Mouse (Mus musculus): Measurements from ENCODE around the gene Rab7b.

Rab7b gene

DNA sequence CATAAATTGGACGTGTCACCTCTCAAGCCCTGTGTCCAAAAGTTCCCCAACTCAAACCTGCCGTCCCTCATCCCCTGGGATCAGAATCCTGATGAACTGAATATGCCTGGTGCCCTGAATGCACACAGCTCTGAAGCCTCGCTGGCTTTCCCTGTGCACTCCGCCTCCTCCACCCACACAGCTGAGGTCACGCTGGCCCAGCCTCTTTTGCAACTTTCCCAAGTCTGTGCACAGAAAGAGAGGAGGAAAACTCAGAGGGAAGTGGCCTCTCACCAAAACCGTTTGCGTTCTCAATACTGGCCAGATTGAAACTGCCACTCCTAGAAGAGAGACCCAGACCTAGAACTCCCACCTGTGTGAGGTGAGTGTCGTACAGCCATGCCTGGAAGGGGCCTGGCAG lies at the start of gene Rab7b:
TSS of gene Rab7b (plus strand) at position 221 of the 400 bp plus-strand sequence.
- DNase-seq (ENCODE audit: low read depth), result no peak

- DNase-seq (ENCODE audit: low read depth), result no peak
Measured at GRCm38 (mm10) chr1:131640062-131640461, 48.4 kb upstream of the Rab7b start.

DNA sequence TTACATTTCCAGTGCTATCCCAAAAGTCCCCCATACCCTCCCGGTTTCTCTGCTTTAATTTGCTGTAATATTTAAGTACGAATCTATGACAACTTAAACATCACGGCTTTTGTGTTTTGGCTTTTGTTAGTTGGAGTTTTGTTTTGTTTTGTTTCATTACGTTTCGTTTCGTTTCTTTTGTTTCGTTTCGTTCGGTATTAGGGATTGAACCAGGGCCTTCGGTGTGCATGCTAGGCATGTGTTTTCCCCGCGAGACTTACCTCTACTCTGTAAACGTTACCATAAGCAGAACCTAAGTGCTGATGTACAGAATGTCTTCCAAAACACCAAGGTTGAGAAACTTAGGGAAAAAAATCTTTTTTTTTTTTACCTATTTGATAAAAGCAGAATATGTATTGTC lies 46.9 kb upstream of the Rab7b start:
- DNase-seq (ENCODE audit: low read depth), result no peak

GRCm38 (mm10) chr1:131642251-131642650 lies 46.2 kb upstream of the Rab7b start:
- no peak for DNase-seq (ENCODE audit: low read depth)

DNA sequence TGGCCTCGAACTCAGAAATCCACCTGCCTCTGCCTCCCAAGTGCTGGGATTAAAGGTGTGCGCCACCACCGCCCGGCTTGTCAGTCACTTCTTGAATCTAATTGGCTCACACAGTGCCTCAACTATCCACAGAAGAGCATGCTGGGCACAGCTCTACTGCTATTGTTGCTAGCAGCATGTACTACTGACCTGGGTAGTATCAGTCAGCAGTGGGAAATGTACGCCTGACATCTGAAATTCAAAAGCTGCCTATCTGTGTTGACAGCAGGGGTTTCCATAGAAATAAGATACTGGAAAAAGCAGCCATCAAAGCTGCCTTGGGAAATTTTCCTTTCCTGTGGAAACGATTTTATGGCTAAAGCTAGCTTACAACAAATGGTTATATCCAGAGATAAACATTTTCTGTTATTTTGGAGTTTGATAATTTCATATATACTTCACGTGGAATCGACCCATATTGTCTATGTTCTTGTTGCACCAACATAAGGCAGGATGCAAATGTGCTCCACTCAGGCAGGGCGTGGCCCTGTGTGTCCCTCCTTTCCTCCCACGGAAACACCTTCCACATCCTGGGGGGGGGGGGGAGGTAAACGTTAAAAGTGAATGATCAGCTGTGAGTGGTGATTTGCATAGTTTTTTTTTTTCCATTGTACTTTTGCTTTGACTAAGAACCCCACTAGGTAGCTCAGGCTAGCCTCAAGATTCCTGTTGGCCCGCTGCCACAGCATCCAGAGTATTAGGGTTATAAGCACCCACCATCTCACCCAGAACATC lies 35.6 kb upstream of the Rab7b start:
- no peak for DNase-seq (ENCODE audit: low read depth)

DNA sequence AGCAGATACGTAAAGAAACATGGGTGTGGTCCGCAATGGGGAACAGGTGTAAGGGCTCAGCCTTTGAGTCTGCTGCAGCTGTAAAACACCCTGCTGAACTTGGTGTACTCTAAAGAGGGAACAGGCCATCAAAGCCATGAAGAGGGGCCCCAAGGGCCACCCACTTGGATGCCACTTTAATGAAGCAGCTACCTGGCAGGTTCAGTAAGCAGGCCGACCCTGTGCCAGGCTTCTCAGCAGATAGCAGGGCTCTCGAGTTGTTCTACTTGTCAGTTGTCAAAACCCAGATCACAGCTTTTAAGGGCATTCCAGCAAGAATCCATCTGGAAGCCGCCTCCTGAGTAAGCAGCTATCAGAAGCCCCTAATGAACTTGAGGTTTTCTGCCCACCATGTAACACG lies 32.9 kb upstream of the Rab7b start:
- no peak for DNase-seq (ENCODE audit: low read depth)

- peak; percentile 89 for DNase-seq (ENCODE audit: low read depth)
Measured at GRCm38 (mm10) chr1:131657945-131658354, 30.5 kb upstream of the Rab7b start.

GRCm38 (mm10) chr1:131659512-131660085 lies 28.9 kb upstream of the Rab7b start:
- DNase-seq (ENCODE audit: low read depth), result no peak

GRCm38 (mm10) chr1:131660266-131660665 lies 28.2 kb upstream of the Rab7b start:
- no peak for DNase-seq (ENCODE audit: low read depth)

DNA sequence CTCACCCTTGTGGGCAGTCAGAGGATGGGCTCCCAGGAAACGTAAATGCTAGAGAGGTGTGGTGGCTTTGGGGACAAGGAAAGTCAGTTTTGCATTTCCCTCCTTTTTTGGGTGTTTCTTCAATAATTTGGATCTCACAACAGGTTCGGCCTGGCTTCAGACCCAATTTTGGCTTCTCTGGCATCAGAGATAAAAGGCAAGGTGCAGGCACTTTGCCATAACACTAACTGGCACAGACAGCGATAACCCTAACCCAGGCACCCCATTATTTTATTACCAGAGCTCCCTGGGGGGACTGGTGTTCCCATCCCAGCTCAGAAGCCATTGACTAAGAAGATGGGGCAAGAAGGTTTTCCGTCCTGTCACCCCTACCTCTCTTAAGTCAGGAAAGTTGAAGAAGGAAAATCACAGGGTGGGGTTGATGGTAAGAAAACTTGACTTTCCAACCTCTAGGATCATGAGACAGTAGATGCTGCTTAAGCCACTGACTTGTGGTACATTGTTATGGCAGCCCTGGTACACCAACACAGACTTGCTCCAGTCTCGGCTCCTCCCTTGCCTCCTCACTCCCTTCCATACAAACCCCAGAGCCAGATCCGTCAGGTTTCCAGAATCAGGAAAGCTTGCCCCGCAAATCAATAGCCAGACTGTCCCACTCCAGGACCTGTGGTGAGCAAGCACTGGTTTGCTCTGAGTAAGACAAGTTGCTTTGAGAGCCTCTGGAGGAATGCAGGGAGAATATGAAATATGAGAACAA lies 27.6 kb upstream of the Rab7b start:
- no peak for DNase-seq (ENCODE audit: low read depth)

- DNase-seq (ENCODE audit: low read depth), result no peak
Measured at GRCm38 (mm10) chr1:131661749-131662148, 26.7 kb upstream of the Rab7b start.

GRCm38 (mm10) chr1:131663286-131663995 lies 25.1 kb upstream of the Rab7b start:
- DNase-seq (ENCODE audit: low read depth), result no peak

- no peak for DNase-seq (ENCODE audit: low read depth)
Measured at GRCm38 (mm10) chr1:131664136-131664535, 24.4 kb upstream of the Rab7b start.

GRCm38 (mm10) chr1:131665886-131666285 lies 22.6 kb upstream of the Rab7b start:
- DNase-seq (ENCODE audit: low read depth), result no peak

GRCm38 (mm10) chr1:131671113-131671512 lies 17.4 kb upstream of the Rab7b start:
- no peak for DNase-seq (ENCODE audit: low read depth)

DNA sequence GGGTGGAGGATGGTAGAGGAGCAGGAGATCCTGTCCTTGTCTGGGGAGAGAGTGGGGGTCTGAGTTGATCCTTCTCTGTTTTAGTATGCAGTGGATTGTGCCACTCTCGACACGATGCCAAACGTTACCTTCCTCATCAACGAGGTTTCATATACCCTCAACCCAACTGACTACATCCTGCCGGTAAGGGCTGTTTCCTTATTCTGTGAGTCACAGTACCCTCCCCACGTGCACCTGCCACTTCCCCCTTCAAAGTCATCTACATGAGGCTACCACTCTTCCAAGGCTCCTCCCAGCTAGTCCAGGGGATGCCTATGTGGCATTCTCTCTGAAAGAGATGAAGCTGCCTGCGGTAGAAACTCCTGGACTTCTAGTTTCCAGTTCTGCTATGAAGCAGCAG lies 16.1 kb upstream of the Rab7b start:
- no peak for DNase-seq (ENCODE audit: low read depth)

GRCm38 (mm10) chr1:131679644-131680043 lies 8.9 kb upstream of the Rab7b start:
- DNase-seq (ENCODE audit: low read depth), result no peak

GRCm38 (mm10) chr1:131687739-131688138 lies 756 bp upstream of the Rab7b start:
- no peak for DNase-seq (ENCODE audit: low read depth)

- DNase-seq (ENCODE audit: low read depth), result no peak
Measured at GRCm38 (mm10) chr1:131689016-131689415, 521 bp downstream of the Rab7b start.

DNA sequence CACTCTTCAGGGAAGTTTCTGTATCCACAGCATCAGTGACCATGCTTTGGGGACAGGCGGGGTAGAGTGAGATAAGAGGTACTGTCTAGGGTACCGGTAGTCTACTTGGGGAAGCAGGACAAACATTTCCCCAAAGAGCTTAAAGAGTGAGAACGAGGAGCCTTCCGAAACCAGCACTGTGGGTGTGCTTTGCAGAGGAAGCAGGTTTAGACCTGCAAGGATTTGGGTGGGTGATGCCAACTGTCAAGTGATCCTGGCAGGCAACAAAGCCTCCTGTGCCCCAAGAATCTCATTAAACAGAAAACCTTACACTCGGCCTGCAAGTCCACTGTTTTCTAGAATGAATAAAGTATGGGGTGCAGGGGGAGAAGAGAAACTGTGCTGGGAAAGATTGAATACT lies 1.4 kb downstream of the Rab7b start:
- DNase-seq (ENCODE audit: low read depth), result no peak

GRCm38 (mm10) chr1:131690435-131690834 lies 1.9 kb downstream of the Rab7b start:
- DNase-seq (ENCODE audit: low read depth), result no peak

DNA sequence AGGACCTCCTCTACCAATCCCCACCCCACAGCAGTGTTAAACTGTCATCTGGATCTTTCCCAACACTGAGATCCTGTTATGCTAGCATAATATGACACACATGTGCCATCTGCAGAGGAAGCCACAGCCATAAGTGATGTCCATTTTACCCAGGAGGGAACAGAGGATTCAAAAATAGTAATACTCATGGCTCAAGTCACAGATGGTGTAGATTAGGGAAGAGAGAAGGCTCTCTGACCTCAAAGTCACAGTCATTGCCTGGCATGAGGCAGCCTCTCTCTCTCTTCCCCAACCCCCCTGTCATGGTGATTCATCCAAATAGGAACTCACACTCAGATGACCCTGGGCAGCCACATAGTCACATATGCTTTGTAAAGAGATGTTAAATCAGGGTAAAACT lies 2.9 kb downstream of the Rab7b start:
- DNase-seq (ENCODE audit: low read depth), result no peak
